Mouse (Mus musculus) liver, embryonic 14.5 days (tissue): ENCODE results near the gene Fgfrl1. TPM values are rescaled to one million over a fixed set of nuclear protein-coding genes. Genes with fewer than 3 reads are reported as not detected.

Experiments
- ATAC-seq: fragments of 200-750 bp; cut with Nextera tagmentation; 2 replicates; pipeline ENCODE4 v1.8.0; 2017; ENCODE audit warnings: moderate number of reproducible peaks, mild to moderate bottlenecking, moderate library complexity; ENCODE audit not compliant: insufficient read depth
- DNase-seq, 3 experiments: peaks; one replicate each; pipeline ENCODE4 v3.0.0-alpha.2; 2012 to 2013; ENCODE audit warnings: low read depth in 3 of 3, low spot score in 3 of 3
- H3K27ac ChIP-seq: fragments of 300-500 bp; sonication (generic); 2 replicates; pipeline ENCODE4 v1.5.1; 2014; ENCODE audit warnings: moderate library complexity, mild to moderate bottlenecking, control low read depth, inconsistent platforms
- H3K27me3 ChIP-seq: fragments of 300-500 bp; sonication (generic); 2 replicates; pipeline ENCODE4 v1.6.1; 2014; ENCODE audit warnings: mild to moderate bottlenecking, low read length, moderate library complexity; ENCODE audit not compliant: control insufficient read depth, insufficient read depth
- H3K36me3 ChIP-seq: fragments of 300-500 bp; sonication (generic); replicated peaks from 2 replicates; pipeline ENCODE4 v1.6.1; 2014; ENCODE audit warnings: low read depth; ENCODE audit not compliant: control insufficient read depth, insufficient read depth
- H3K4me1 ChIP-seq, 2 experiments: fragments of 200-500 bp in 1 of 2; fragments of 300-500 bp in 1 of 2; sonication (generic) in 1 of 2; replicated peaks; 2 replicates each; pipeline ENCODE4 v1.6.1; 2012 to 2014; ENCODE audit warnings: antibody characterized with exemption in 1 of 2, inconsistent platforms in 1 of 2, low read length in 1 of 2; ENCODE audit not compliant: control insufficient read depth in 2 of 2, insufficient read depth in 2 of 2
- H3K4me2 ChIP-seq: fragments of 300-500 bp; sonication (generic); 2 replicates; pipeline ENCODE4 v1.6.1; 2014; ENCODE audit warnings: low read depth, mild to moderate bottlenecking, control low read depth, moderate library complexity
- H3K4me3 ChIP-seq, 2 experiments: fragments of 200-500 bp in 1 of 2; fragments of 300-500 bp in 1 of 2; sonication (generic) in 1 of 2; 2 replicates each; pipeline ENCODE4 v1.5.1; 2012 to 2014; ENCODE audit warnings: low read depth in 2 of 2, low read length in 2 of 2, mild to moderate bottlenecking in 2 of 2, control low read depth in 1 of 2, inconsistent platforms in 1 of 2, moderate library complexity in 1 of 2; ENCODE audit not compliant: insufficient read depth in 1 of 2
- H3K9ac ChIP-seq: fragments of 300-500 bp; sonication (generic); replicated peaks from 2 replicates; pipeline ENCODE4 v1.6.1; 2014; ENCODE audit warnings: mild to moderate bottlenecking, control low read depth, moderate library complexity
- H3K9me3 ChIP-seq: fragments of 300-500 bp; sonication (generic); 2 replicates; pipeline ENCODE4 v1.6.1; 2016; ENCODE audit warnings: low read length, mixed read lengths; ENCODE audit not compliant: control insufficient read depth
- CTCF ChIP-seq: IDR thresholded peaks from 2 replicates; pipeline ENCODE4 v1.5.1; 2016; ENCODE audit warnings: antibody characterized with exemption, low read depth, control low read depth
- EP300 ChIP-seq: IDR thresholded peaks from 2 replicates; pipeline ENCODE4 v1.6.1; 2016; ENCODE audit warnings: antibody characterized with exemption, low read depth
- WGBS: fragments of 180-500 bp; shearing (Covaris S2); extraction: QIAGEN DNeasy Blood & Tissue Kit; methylation state at CpG from one replicate; pipeline ENCODE4 v1.1.7; 2014; ENCODE audit not compliant: insufficient replicate concordance; 5-methylcytosine and 5-hydroxymethylcytosine counted together
- polyA plus RNA-seq, 2 experiments: library from polyadenylated mRNA; depleted of rRNA in 1 of 2; stranded (reverse) in 1 of 2; unstranded in 1 of 2; fragments of >200 nt; fragmentation: Nextera tagmentation in 1 of 2; extraction: Ambion mirVana in 1 of 2; gene quantifications; 2 replicates each; pipeline versions ENCODE4 v1.2.1 to v1.2.3; 2012 to 2014

The Fgfrl1 gene
- polyA plus RNA-seq, 2 experiments, result 5.9 to 11.0 TPM

GRCm38 (mm10) chr5:108714149-108714548, 22.0 kb downstream of the Fgfrl1 start:
- H3K27ac ChIP-seq, result no peak overlapping the region
- peaks cover 3% of the 10 kb centered on the region in 2 experiments for H3K4me1 ChIP-seq
- no peak for TF ChIP-seq EP300
- no peak for TF ChIP-seq CTCF
- no peaks in the 10 kb centered on the region for H3K9me3 ChIP-seq
- H3K4me3 ChIP-seq, result no peak overlapping the region
- 53% methylated on average over 6 of the region's 6 CpGs for WGBS
- H3K4me2 ChIP-seq, result no peak overlapping the region
- H3K36me3 ChIP-seq, result no peaks in the 10 kb centered on the region
- H3K9ac ChIP-seq, result no peak overlapping the region
- H3K27me3 ChIP-seq, result no peaks in the 10 kb centered on the region
- DNase-seq (no peak), ATAC-seq (no peak)

DNA sequence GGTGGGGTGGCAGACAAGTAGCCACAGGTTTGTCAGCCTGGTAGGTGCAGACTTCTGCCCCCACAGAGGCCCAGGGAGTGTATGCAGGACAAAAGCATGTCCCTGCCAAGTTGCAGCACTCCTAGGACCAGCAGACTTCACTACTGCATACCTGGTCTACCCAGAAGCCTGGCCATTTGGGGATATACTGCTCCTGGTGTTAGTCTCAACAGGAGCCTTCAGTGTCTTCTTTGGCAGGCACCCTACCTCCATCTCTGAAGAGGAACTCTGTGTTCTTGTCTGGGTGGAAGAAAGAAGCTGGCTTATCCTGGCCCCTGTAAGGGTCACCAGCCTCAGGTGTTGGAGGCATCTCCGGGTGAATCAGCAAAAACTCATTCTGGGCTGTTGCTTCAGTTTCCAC, 23.8 kb downstream of the Fgfrl1 start:
- Histone ChIP-seq H3K27me3 (no peaks in the 10 kb centered on the region), H3K36me3 (no peaks in the 10 kb centered on the region), H3K27ac (no peak overlapping the region), H3K9ac (no peak overlapping the region), H3K4me1 (no peaks in the 10 kb centered on the region; a peak in 2 of 4 replicates), H3K9me3 (no peaks in the 10 kb centered on the region), H3K4me3 (no peak overlapping the region), H3K4me2 (no peak overlapping the region)
- TF ChIP-seq CTCF, result no peak
- no peak for TF ChIP-seq EP300
- WGBS, result 44% methylated on average over 1 of the region's 1 CpGs
- no peak for DNase-seq
- no peak for ATAC-seq

- DNase-seq (no peak), ATAC-seq (no peak)
- no peaks in the 10 kb centered on the region; a peak in 2 of 4 replicates for H3K4me1 ChIP-seq
- H3K4me2 ChIP-seq, result no peak overlapping the region
- no peaks in the 10 kb centered on the region for H3K27me3 ChIP-seq
- H3K36me3 ChIP-seq, result no peaks in the 10 kb centered on the region
- no peak overlapping the region for H3K9ac ChIP-seq
- 60% methylated on average over 4 of the region's 4 CpGs for WGBS
- TF ChIP-seq CTCF (no peak), EP300 (no peak)
- no peak overlapping the region for H3K27ac ChIP-seq
- H3K4me3 ChIP-seq, result no peak overlapping the region
- H3K9me3 ChIP-seq, result no peaks in the 10 kb centered on the region
Observed at GRCm38 (mm10) chr5:108718051-108718450, 25.9 kb downstream of the Fgfrl1 start.

DNA sequence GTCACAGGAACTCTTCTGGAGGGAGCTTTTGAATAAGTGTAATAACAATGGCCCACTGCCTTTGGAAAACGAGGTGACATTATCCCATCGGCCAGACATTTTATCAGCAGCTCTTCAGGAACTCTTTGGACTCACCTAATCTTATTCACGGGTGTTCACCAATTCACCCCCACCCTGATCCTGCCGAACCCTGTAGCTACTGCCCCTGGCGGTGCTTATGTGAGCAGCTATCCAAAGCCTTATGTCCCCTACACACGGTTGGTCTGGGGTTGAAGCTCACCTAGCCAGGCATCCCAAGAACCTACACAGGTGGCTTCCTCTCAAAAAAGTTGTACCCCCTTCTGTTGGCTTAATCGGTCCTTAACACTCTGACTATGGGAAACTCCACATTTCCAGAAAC, 27.6 kb downstream of the Fgfrl1 start:
- peak; percentile 29; the same call in 1 of the 2 replicates for ATAC-seq
- H3K36me3 ChIP-seq, result no peaks in the 10 kb centered on the region
- H3K4me1 ChIP-seq, result no peaks in the 10 kb centered on the region; a peak in 2 of 4 replicates
- TF ChIP-seq EP300 (no peak), CTCF (peak; percentile 46)
- H3K4me3 ChIP-seq, result no peak overlapping the region
- no peak overlapping the region for H3K27ac ChIP-seq
- no peak overlapping the region for H3K4me2 ChIP-seq
- H3K27me3 ChIP-seq, result no peaks in the 10 kb centered on the region
- no peaks in the 10 kb centered on the region for H3K9me3 ChIP-seq
- H3K9ac ChIP-seq, result no peak overlapping the region
- 36% methylated on average over 7 of the region's 7 CpGs for WGBS
- DNase-seq, result no peak

GRCm38 (mm10) chr5:108724006-108724405, 31.8 kb downstream of the Fgfrl1 start:
- H3K4me3 ChIP-seq, result no peak overlapping the region
- TF ChIP-seq CTCF, result no peak
- TF ChIP-seq EP300, result no peak
- WGBS, result 57% methylated on average over 2 of the region's 2 CpGs
- H3K27me3 ChIP-seq, result no peaks in the 10 kb centered on the region
- no peaks in the 10 kb centered on the region; a peak in 2 of 4 replicates for H3K4me1 ChIP-seq
- ATAC-seq (no peak), DNase-seq (no peak)
- no peaks in the 10 kb centered on the region for H3K36me3 ChIP-seq
- H3K4me2 ChIP-seq, result no peak overlapping the region
- H3K9ac ChIP-seq, result no peak overlapping the region
- H3K27ac ChIP-seq, result no peak overlapping the region
- H3K9me3 ChIP-seq, result no peaks in the 10 kb centered on the region
